Mouse (Mus musculus): Measurements from ENCODE around the gene Prap1. TPM values are rescaled to one million over a fixed set of nuclear protein-coding genes. Genes with fewer than 3 reads are reported as not detected.
A peak's percentile ranks its signal among the peaks of the same experiment; 100 is the strongest.
"Not testable (repeated sequence)": the region's sequence is repeated elsewhere in the genome, so short reads cannot be mapped to it uniquely, and the experiment has no call there.

Prap1 gene
- total RNA-seq, 2 experiments from 2014 or later = not detected

DNA sequence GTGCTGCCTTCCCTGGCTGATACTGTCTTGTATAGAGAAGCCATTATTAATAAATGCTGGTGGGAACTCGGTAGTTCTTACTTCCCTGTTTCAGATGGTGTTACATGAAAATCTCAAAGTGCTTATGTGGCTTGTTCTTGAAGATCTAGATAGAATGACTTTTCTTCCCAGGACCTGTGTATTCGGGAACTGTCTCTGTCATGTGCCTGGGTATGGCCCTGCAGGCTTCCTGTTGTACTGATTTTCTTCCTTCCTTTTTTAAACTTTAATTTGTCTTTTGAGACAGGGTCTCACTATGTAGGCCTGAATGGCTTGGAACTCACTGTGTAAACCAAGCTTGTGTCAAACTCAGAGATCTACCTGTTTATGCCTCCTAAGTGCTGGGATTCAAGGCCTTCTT is 34.7 kb downstream of the Prap1 start:
- DNase-seq (ENCODE audit: low spot score in 2 of 2) = no peak

DNA sequence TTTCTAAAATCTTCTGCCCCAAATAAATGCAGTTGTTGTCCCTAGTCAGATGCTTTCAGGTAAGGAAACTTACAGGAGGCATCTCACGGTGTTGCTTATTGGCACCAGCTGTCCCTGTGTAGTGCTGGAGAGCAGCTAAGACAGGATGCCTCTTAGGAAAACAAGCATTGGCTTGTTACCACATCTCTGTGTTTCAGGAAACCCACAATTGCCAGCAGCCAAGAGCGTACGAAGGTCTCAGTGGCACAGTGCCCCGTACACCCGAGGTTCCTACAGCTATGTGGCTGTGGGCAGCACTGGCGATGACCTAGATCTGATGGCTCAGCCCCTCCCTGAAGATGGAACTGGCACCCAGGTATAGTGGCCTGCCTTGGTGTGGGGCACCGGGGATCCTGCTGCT is 39.0 kb downstream of the Prap1 start:
- DNase-seq (ENCODE audit: low spot score in 2 of 2) = not testable (repeated sequence)

DNA sequence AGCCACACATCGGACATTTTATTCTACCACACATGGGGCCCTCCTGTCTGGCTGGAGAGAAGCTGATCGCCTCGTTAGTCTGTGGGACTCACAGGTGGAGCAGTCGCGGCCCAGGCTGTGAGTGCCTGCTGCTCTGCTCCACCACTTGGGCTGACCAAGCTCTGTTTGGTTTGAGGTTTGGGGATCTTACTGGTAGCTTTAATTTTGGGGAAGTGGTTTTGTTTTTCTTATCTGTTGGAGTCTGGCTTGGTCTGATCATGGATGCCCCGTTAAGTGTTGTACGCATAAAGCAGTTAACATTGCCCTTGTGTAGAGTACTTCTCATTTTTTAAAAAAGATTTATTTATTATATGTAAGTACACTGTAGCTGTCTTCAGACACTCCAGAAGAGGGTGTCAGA is 40.8 kb downstream of the Prap1 start:
- not testable (repeated sequence) for DNase-seq (ENCODE audit: low spot score in 2 of 2)

DNA sequence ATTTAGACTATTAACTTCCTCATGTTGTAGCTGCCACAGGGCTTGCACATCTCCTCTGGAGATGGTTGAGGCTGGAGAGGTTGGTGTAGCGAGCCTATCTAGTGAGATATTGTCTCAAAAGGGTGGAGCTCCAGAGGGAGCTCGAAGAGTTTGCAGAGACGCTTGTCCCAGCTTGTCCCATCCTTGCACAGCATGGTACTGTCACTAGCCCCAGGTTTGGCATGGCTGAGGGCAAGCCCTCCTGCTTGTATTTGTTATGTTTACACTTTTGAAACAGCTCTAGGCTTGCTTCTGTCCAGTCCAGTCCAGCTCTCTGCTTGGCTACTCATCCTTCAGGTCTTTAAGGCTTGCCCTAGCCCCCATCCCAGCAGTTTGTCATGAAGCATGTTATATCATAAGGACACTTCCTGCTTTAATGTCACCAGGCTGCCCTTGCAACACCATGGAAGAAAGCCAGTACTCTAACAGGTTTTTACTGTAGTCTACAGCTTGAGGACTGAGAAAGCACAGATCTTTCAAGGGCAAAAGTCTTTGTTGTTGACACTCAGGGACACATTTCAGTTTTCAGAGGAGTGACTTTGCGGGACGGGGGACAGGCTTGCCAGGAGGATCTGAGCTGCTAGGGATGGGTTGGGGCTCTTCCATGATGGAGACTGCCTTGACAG is 42.0 kb downstream of the Prap1 start:
- no peak for DNase-seq (ENCODE audit: low spot score in 2 of 2)

DNA sequence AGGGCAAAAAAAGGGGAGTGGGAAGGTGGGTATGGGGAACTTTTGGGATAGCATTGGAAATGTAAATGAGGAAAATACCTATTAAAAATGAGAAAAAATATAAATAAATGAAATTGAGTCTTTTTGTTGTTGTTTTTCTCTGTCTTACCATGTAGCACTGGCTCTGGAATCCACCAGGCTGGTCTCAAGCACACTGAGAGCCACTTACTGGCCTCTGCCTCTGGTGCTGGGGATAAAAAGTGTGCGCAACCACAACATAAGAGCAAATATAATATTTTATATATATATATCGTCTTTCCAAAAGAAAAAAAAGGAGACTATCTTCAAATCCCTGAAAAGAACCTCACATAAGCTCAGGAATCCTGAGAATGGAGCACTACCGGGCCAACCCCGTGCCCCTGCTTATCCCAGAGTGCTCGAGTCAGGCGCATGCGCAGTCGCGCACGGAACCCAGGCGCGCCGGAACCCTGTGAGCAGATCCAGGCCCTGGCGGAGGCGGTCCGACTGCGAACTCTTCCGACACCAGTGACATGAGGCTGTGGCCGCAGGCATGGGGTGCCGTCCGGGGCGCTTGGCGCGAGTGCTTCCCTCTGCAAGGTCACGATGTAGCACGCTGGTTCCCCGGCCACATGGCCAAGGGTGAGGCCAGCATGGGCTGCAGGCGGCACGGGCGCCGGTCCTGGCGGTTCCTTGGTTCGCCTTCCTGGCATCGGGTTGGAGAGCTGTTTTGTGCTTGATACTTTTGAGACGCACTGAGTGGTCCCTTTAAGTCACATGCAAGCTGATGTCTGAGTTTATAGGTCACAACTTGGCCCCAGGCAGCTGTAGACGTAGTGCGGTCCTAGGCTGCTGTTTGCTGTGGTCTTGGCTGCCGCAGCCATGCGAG is 44.2 kb downstream of the Prap1 start, which contains the start of gene Mtg1:
Mtg1 (plus strand) TSS at position 430 of the 886 bp plus-strand sequence.
- peak; percentile 94 to 97 for DNase-seq (ENCODE audit: low spot score in 2 of 2)

DNA sequence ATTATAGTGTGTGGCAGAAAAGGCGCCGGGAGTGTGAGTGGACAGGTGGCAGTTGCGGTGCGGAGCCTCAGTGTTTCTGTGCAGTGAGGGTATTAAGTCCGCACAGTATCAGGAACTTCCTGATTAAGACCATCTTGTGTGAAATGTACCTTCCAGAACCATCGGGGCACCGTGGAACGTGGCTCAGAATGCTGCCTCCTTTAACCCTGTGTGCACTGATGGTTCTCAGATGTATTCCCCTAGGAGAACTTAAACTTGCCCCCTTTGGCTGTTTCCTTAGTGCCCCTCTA is 44.8 kb downstream of the Prap1 start:
- no peak for DNase-seq (ENCODE audit: low spot score in 2 of 2)

DNA sequence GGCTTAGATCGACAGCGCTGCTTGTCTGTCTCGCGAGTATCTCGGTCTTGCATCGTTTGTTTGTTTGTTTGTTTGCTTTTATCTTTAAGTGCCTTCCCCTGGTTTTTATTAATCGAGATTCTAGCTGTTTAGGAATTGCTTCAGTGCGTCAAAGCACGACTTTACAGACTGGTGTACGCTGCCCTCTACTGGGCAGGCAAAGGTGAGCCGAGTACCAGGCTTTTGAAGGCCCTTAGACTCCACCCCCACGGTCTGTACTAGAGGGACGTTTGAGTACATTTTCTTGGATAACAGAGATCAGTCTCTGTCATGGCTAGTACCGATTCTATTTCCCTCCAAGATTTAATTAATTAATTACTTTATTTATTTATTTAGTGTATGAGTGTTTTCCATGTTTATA is 48.2 kb downstream of the Prap1 start:
- DNase-seq (ENCODE audit: low spot score in 2 of 2) = peak in 1 of 2 experiments; percentile 27

DNA sequence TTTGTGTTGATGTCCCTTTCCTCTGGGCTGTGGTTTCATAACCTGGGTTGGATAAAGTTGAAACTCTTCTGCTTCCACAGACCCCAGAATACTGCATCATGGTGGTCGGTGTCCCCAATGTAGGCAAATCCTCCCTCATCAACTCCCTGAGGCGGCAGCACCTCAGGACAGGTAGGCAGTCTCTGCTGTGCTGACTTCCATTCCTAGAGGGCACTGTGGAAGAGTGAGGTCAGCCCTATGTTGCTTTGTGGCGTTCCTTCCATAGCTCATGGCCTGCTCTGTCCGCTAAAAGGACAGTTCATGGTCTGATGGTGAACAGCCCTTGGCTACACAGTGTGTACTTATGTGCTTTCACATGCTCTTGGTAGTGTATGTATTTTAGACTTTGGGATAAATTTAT is 51.4 kb downstream of the Prap1 start:
- no peak for DNase-seq (ENCODE audit: low spot score in 2 of 2)

Other genes starting within 250 kb of the Prap1 start
- 1 to 10 TPM; 1.6 to 1.7 TPM for gene Kndc1, start 198.7 kb upstream of the Prap1 start, total RNA-seq (2021)
- not detected for gene Utf1, start 149.6 kb upstream of the Prap1 start, total RNA-seq (2021)
- 1 to 10 TPM in 1 of 2 experiments, under 1 TPM in 1; 0.54 to 1.2 TPM for gene 6430531B16Rik, start 114.6 kb upstream of the Prap1 start, total RNA-seq (2021)
- gene Adam8, start 100.8 kb upstream of the Prap1 start, total RNA-seq (2021) = 1 to 10 TPM; 1.8 to 2.0 TPM
- gene Zfp511, start 57.0 kb upstream of the Prap1 start, total RNA-seq (2021) = 10 to 100 TPM; 20.2 to 21.9 TPM
- 10 to 100 TPM; 53.7 to 55.8 TPM for gene Tubgcp2, start 56.7 kb upstream of the Prap1 start, total RNA-seq (2021)
- gene Msx3, start 44.3 kb upstream of the Prap1 start, total RNA-seq (2021) = not detected
- 10 to 100 TPM; 10.8 to 12.9 TPM for gene Caly, start 10.8 kb upstream of the Prap1 start, total RNA-seq (2021)
- gene Fuom, start 9.0 kb downstream of the Prap1 start, total RNA-seq (2021) = 10 to 100 TPM; 65.1 to 72.4 TPM
- gene Paox, start 22.4 kb downstream of the Prap1 start, total RNA-seq (2021) = 10 to 100 TPM; 20.4 to 21.0 TPM
- 100 to 1,000 TPM; 290 to 325 TPM for gene Echs1, start 23.1 kb downstream of the Prap1 start, total RNA-seq (2021)
- gene Mtg1, start 44.2 kb downstream of the Prap1 start, total RNA-seq (2021) = 10 to 100 TPM; 33.6 to 35.8 TPM
- 1 to 10 TPM; 1.7 to 2.6 TPM for gene Sprn, start 61.5 kb downstream of the Prap1 start, total RNA-seq (2021)
- not detected for gene Olfr522, start 71.4 kb downstream of the Prap1 start, total RNA-seq (2021)
- gene Olfr523, start 79.8 kb downstream of the Prap1 start, total RNA-seq (2021) = not detected
- not detected for gene Olfr524, start 112.6 kb downstream of the Prap1 start, total RNA-seq (2021)
- not detected for gene Cd163l1, start 124.9 kb downstream of the Prap1 start, total RNA-seq (2021)
- gene 5830411N06Rik, start 153.9 kb downstream of the Prap1 start, total RNA-seq (2021) = not detected
- gene Olfr525, start 227.5 kb downstream of the Prap1 start, total RNA-seq (2021) = not detected
- not detected for gene Olfr527, start 240.6 kb downstream of the Prap1 start, total RNA-seq (2021)

Measured in adrenal gland, postnatal 4 days (tissue).